Mouse (Mus musculus): ENCODE data around the gene Zcchc14. TPM values are rescaled to one million over a fixed set of nuclear protein-coding genes. Genes with fewer than 3 reads are reported as not detected.
"Not testable (repeated sequence)": the region's sequence is repeated elsewhere in the genome, so short reads cannot be mapped to it uniquely, and the experiment has no call there.

The Zcchc14 gene
- total and polyA plus RNA-seq, 2 experiments from 2014 or later = 17.4 to 85.8 TPM

GRCm38 (mm10) chr8:121598190-121598589 is 54.5 kb downstream of the Zcchc14 start:
- Histone ChIP-seq H3K4me1 (ENCODE audit: insufficient read depth) (no peaks in the 10 kb centered on the region), H3K27me3 (ENCODE audit: insufficient read depth, low read length) (no peaks in the 10 kb centered on the region), H3K9ac (no peak overlapping the region), H3K27ac (ENCODE audit: low read depth, low read length) (no peak overlapping the region), H3K4me2 (ENCODE audit: low read depth) (no peak overlapping the region), H3K4me3 (ENCODE audit: low read depth, low read length) (no peak overlapping the region), H3K9me3 (ENCODE audit: low read length) (no peaks in the 10 kb centered on the region), H3K36me3 (ENCODE audit: insufficient read depth) (peaks cover 78% of the 10 kb centered on the region)
- no peak for ATAC-seq
- DNase-seq = no peak
- TF ChIP-seq CTCF (IDR thresholded peaks at IDR 0.05; ENCODE audit: low read depth) = no peak
- 88% methylated on average over 7 of the region's 7 CpGs for WGBS

GRCm38 (mm10) chr8:121597492-121597891 is 55.2 kb downstream of the Zcchc14 start:
- peaks cover 72% of the 10 kb centered on the region for H3K36me3 ChIP-seq (ENCODE audit: insufficient read depth)
- DNase-seq; H3K9me3 ChIP-seq (ENCODE audit: low read length); H3K27me3 ChIP-seq (ENCODE audit: insufficient read depth, low read length); H3K4me1 ChIP-seq (ENCODE audit: insufficient read depth); H3K9ac ChIP-seq; H3K4me2 ChIP-seq (ENCODE audit: low read depth); H3K4me3 ChIP-seq (ENCODE audit: low read depth, low read length); H3K27ac ChIP-seq (ENCODE audit: low read depth, low read length); ATAC-seq: not testable (repeated sequence)
- WGBS = 67% methylated on average over 2 of the region's 2 CpGs

- no peaks in the 10 kb centered on the region for H3K9me3 ChIP-seq (ENCODE audit: low read length)
- no peak overlapping the region for H3K4me2 ChIP-seq (ENCODE audit: low read depth)
- no peak overlapping the region for H3K4me3 ChIP-seq (ENCODE audit: low read depth, low read length)
- ATAC-seq = no peak
- no peaks in the 10 kb centered on the region for H3K27me3 ChIP-seq (ENCODE audit: insufficient read depth, low read length)
- 74% methylated on average over 9 of the region's 9 CpGs for WGBS
- TF ChIP-seq CTCF (IDR thresholded peaks at IDR 0.05; ENCODE audit: low read depth) = no peak
- peaks cover 15% of the 10 kb centered on the region for H3K4me1 ChIP-seq (ENCODE audit: insufficient read depth)
- H3K27ac ChIP-seq (ENCODE audit: low read depth, low read length) = no peak overlapping the region
- peaks cover 40% of the 10 kb centered on the region for H3K36me3 ChIP-seq (ENCODE audit: insufficient read depth)
- no peak overlapping the region for H3K9ac ChIP-seq
- DNase-seq = no peak
Measured at GRCm38 (mm10) chr8:121593983-121594382, 58.7 kb downstream of the Zcchc14 start.

- TF ChIP-seq CTCF (IDR thresholded peaks at IDR 0.05; ENCODE audit: low read depth) = no peak
- no peak overlapping the region for H3K9ac ChIP-seq
- peaks cover 39% of the 10 kb centered on the region for H3K36me3 ChIP-seq (ENCODE audit: insufficient read depth)
- no peaks in the 10 kb centered on the region for H3K9me3 ChIP-seq (ENCODE audit: low read length)
- H3K27me3 ChIP-seq (ENCODE audit: insufficient read depth, low read length) = no peaks in the 10 kb centered on the region
- H3K4me3 ChIP-seq (ENCODE audit: low read depth, low read length) = no peak overlapping the region
- DNase-seq (no peak), ATAC-seq (no peak)
- H3K27ac ChIP-seq (ENCODE audit: low read depth, low read length) = no peak overlapping the region
- 87% methylated on average over 5 of the region's 5 CpGs for WGBS
- no peak overlapping the region for H3K4me2 ChIP-seq (ENCODE audit: low read depth)
- H3K4me1 ChIP-seq (ENCODE audit: insufficient read depth) = peaks cover 15% of the 10 kb centered on the region
Measured at GRCm38 (mm10) chr8:121593293-121593692, 59.4 kb downstream of the Zcchc14 start.

- WGBS = 16% methylated on average over 20 of the region's 20 CpGs
- ATAC-seq (0 out of 2 replicates have a peak, but pooled peaks have one; percentile 10), DNase-seq (peak; percentile 57)
- peak overlapping the region; percentile 83 for H3K4me3 ChIP-seq (ENCODE audit: low read depth, low read length)
- peaks cover 24% of the 10 kb centered on the region for H3K36me3 ChIP-seq (ENCODE audit: insufficient read depth)
- TF ChIP-seq CTCF (IDR thresholded peaks at IDR 0.05; ENCODE audit: low read depth) = peak; percentile 58
- H3K27me3 ChIP-seq (ENCODE audit: insufficient read depth, low read length) = no peaks in the 10 kb centered on the region
- H3K27ac ChIP-seq (ENCODE audit: low read depth, low read length) = peak overlapping the region; percentile 87; the same call in 1 of the 2 replicates
- peaks cover 15% of the 10 kb centered on the region for H3K4me1 ChIP-seq (ENCODE audit: insufficient read depth)
- H3K4me2 ChIP-seq (ENCODE audit: low read depth) = peak overlapping the region; percentile 86
- H3K9ac ChIP-seq = peak overlapping the region; percentile 89
- H3K9me3 ChIP-seq (ENCODE audit: low read length) = no peaks in the 10 kb centered on the region
Measured at GRCm38 (mm10) chr8:121591178-121592066, 61.3 kb downstream of the Zcchc14 start.

GRCm38 (mm10) chr8:121590203-121591177 is 62.2 kb downstream of the Zcchc14 start, which contains the start of gene Map1lc3b:
Gene Map1lc3b, plus strand, starts transcription at chr8:121590361.
- Histone ChIP-seq H3K27me3 (ENCODE audit: insufficient read depth, low read length) (no peaks in the 10 kb centered on the region), H3K27ac (ENCODE audit: low read depth, low read length) (peak within 1 kb of the TSS; percentile 87), H3K4me3 (ENCODE audit: low read depth, low read length) (peak within 1 kb of the TSS; percentile 83), H3K9ac (peak within 1 kb of the TSS; percentile 89), H3K36me3 (ENCODE audit: insufficient read depth) (peaks cover 17% of the 10 kb centered on the region), H3K4me1 (ENCODE audit: insufficient read depth) (peaks cover 18% of the 10 kb centered on the region), H3K4me2 (ENCODE audit: low read depth) (peak within 1 kb of the TSS; percentile 86), H3K9me3 (ENCODE audit: low read length) (no peaks in the 10 kb centered on the region)
- WGBS = 2% methylated on average over 94 of the region's 94 CpGs
- no peak for TF ChIP-seq CTCF (IDR thresholded peaks at IDR 0.05; ENCODE audit: low read depth)
- ATAC-seq (peak; percentile 85), DNase-seq (peak; percentile 99)
